Mouse (Mus musculus): ENCODE measurements at regions not wholly inside any gene's neighbourhood (a gene's known extent, or its start where the extent isn't known, plus 50 kb on each side); places are given as distances from the start of the nearest gene placed in this dataset.

DNA sequence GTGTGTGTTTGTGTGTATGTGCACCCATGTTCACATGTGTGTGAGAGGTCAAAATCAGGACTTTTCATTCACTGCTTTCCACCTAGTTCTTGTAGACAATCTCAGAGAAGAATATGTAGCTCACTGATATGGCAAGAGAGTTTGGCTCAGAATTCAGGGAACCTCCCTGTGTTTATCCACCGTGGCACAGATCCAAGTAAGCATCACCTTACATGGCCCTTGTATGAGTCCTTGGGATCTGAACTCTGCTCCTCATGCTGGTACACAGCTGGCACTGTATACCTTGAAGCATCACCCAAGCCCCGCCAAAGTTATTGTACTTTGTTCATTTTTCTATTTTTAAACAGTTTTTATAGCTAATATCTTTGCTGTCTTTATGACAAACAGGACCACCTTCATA lies 385.7 kb downstream of the Tecrl start:
- Histone ChIP-seq H3ac (ENCODE audit: control insufficient read depth, insufficient read length, low read depth) (no peak overlapping the region), H3K79me2 (ENCODE audit: control insufficient read depth, insufficient read depth) (no peaks in the 10 kb centered on the region), H3K79me3 (ENCODE audit: low read depth) (no peaks in the 10 kb centered on the region), H3K27me3 (ENCODE audit: control insufficient read depth, insufficient read depth, insufficient read length) (no peaks in the 10 kb centered on the region), H3K36me3 (ENCODE audit: control insufficient read depth, insufficient read depth) (no peaks in the 10 kb centered on the region), H3K4me3 (ENCODE audit: insufficient read depth, poor library complexity, severe bottlenecking) (no peak overlapping the region)
- TF ChIP-seq CEBPB (IDR thresholded peaks at IDR 0.05; ENCODE audit: low read depth): no peak
- TF ChIP-seq CTCF (IDR thresholded peaks at IDR 0.05; ENCODE audit: control insufficient read depth, insufficient read depth, insufficient read length): no peak
- no peak for TF ChIP-seq USF1 (IDR thresholded peaks at IDR 0.05; ENCODE audit: low read depth)
- no peak for TF ChIP-seq MAX (IDR thresholded peaks at IDR 0.05)
- no peak for TF ChIP-seq FOSL1 (IDR thresholded peaks at IDR 0.05; ENCODE audit: insufficient read depth, low read length, poor library complexity, severe bottlenecking)
- no peak for TF ChIP-seq MYOG (IDR thresholded peaks at IDR 0.05; ENCODE audit: control insufficient read depth, extremely low read depth, insufficient read length)
- TF ChIP-seq MYOD1 (IDR thresholded peaks at IDR 0.05; ENCODE audit: control insufficient read depth, insufficient read length, low read depth): no peak

DNA sequence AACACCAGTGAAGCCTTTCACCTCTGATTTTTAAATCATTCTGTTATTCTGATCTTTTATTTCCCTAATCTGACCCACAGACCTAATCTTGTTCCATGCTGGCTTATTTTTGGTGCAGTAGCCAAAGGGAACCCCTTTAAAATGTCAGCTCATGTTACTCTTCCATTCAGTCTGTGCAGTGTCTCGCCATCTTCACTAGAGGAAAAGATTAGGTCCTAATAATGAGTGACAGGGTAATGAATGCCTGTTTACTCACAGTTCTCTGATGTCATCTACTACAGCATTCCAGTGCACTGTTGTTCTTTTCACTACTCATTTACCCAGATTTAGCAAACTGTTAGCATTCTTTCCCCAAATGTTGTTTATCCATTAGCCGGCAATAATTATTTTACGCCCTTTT lies 388.2 kb downstream of the Tecrl start:
- H3K79me3 ChIP-seq (ENCODE audit: low read depth): no peaks in the 10 kb centered on the region
- no peak for TF ChIP-seq FOSL1 (IDR thresholded peaks at IDR 0.05; ENCODE audit: insufficient read depth, low read length, poor library complexity, severe bottlenecking)
- no peak for TF ChIP-seq CEBPB (IDR thresholded peaks at IDR 0.05; ENCODE audit: low read depth)
- TF ChIP-seq MAX (IDR thresholded peaks at IDR 0.05): no peak
- TF ChIP-seq CTCF (IDR thresholded peaks at IDR 0.05; ENCODE audit: control insufficient read depth, insufficient read depth, insufficient read length): no peak
- TF ChIP-seq MYOG (IDR thresholded peaks at IDR 0.05; ENCODE audit: control insufficient read depth, extremely low read depth, insufficient read length): no peak
- no peak for TF ChIP-seq USF1 (IDR thresholded peaks at IDR 0.05; ENCODE audit: low read depth)
- TF ChIP-seq MYOD1 (IDR thresholded peaks at IDR 0.05; ENCODE audit: control insufficient read depth, insufficient read length, low read depth): no peak
- H3K36me3 ChIP-seq (ENCODE audit: control insufficient read depth, insufficient read depth): no peaks in the 10 kb centered on the region
- no peak overlapping the region for H3ac ChIP-seq (ENCODE audit: control insufficient read depth, insufficient read length, low read depth)
- H3K79me2 ChIP-seq (ENCODE audit: control insufficient read depth, insufficient read depth): no peaks in the 10 kb centered on the region
- H3K4me3 ChIP-seq (ENCODE audit: insufficient read depth, poor library complexity, severe bottlenecking): no peak overlapping the region
- H3K27me3 ChIP-seq (ENCODE audit: control insufficient read depth, insufficient read depth, insufficient read length): no peaks in the 10 kb centered on the region

- TF ChIP-seq MYOD1 (IDR thresholded peaks at IDR 0.05; ENCODE audit: control insufficient read depth, insufficient read length, low read depth) (no peak), MYOG (IDR thresholded peaks at IDR 0.05; ENCODE audit: control insufficient read depth, extremely low read depth, insufficient read length) (no peak), FOSL1 (IDR thresholded peaks at IDR 0.05; ENCODE audit: insufficient read depth, low read length, poor library complexity, severe bottlenecking) (no peak), CTCF (IDR thresholded peaks at IDR 0.05; ENCODE audit: control insufficient read depth, insufficient read depth, insufficient read length) (no peak), MAX (IDR thresholded peaks at IDR 0.05) (no peak), USF1 (IDR thresholded peaks at IDR 0.05; ENCODE audit: low read depth) (no peak), CEBPB (IDR thresholded peaks at IDR 0.05; ENCODE audit: low read depth) (no peak)
- Histone ChIP-seq H3K27me3 (ENCODE audit: control insufficient read depth, insufficient read depth, insufficient read length) (no peaks in the 10 kb centered on the region), H3K36me3 (ENCODE audit: control insufficient read depth, insufficient read depth) (no peaks in the 10 kb centered on the region), H3K4me3 (ENCODE audit: insufficient read depth, poor library complexity, severe bottlenecking) (no peak overlapping the region), H3ac (ENCODE audit: control insufficient read depth, insufficient read length, low read depth) (no peak overlapping the region), H3K79me3 (ENCODE audit: low read depth) (no peaks in the 10 kb centered on the region), H3K79me2 (ENCODE audit: control insufficient read depth, insufficient read depth) (no peaks in the 10 kb centered on the region)
These were observed 388.8 kb downstream of the Tecrl start for GRCm38 (mm10) chr5:82966180-82966579.

DNA sequence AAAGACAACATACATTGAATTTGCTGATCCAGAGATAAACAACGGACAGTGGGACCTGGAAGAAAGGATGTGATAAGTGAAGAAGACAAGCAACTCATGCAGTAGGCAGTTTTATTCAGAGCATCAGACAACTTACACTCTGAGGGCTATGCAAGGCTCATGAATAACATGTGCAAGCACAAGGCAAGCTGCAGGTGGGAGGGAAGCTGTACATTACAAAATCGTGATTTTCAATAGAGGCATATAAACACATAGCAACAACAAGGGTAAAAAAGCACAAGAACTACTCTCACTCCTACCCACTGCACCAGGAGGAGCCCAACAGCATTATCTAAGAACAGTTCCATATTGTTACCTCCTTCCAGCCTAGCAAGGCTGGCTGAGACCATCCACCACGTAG lies 390.5 kb downstream of the Tecrl start:
- Histone ChIP-seq H3K79me3 (ENCODE audit: low read depth) (no peaks in the 10 kb centered on the region), H3K79me2 (ENCODE audit: control insufficient read depth, insufficient read depth) (no peaks in the 10 kb centered on the region), H3K27me3 (ENCODE audit: control insufficient read depth, insufficient read depth, insufficient read length) (no peaks in the 10 kb centered on the region), H3ac (ENCODE audit: control insufficient read depth, insufficient read length, low read depth) (no peak overlapping the region), H3K36me3 (ENCODE audit: control insufficient read depth, insufficient read depth) (no peaks in the 10 kb centered on the region), H3K4me3 (ENCODE audit: insufficient read depth, poor library complexity, severe bottlenecking) (no peak overlapping the region)
- TF ChIP-seq CEBPB (IDR thresholded peaks at IDR 0.05; ENCODE audit: low read depth) (no peak), MAX (IDR thresholded peaks at IDR 0.05) (no peak), CTCF (IDR thresholded peaks at IDR 0.05; ENCODE audit: control insufficient read depth, insufficient read depth, insufficient read length) (no peak), FOSL1 (IDR thresholded peaks at IDR 0.05; ENCODE audit: insufficient read depth, low read length, poor library complexity, severe bottlenecking) (no peak), MYOD1 (IDR thresholded peaks at IDR 0.05; ENCODE audit: control insufficient read depth, insufficient read length, low read depth) (no peak), MYOG (IDR thresholded peaks at IDR 0.05; ENCODE audit: control insufficient read depth, extremely low read depth, insufficient read length) (no peak), USF1 (IDR thresholded peaks at IDR 0.05; ENCODE audit: low read depth) (no peak)

DNA sequence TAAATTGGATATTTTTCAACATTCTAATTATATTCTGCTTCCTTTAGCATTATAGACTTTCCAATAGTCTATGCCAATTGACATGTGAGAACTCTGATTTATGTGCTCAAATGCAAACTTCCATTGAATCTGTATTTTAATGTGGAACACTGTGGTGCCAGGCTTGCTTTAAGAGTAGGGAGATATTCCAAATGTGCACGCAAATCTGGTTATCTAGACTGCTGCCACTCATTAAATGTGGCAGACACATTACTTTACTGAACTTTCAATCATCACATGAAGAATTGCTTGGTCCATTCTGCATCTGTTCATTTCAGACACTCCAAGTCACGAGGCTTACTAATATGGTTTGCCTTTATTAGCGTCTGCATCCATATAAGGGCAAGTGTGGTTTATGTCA lies 399.0 kb downstream of the Tecrl start:
- Histone ChIP-seq H3ac (ENCODE audit: control insufficient read depth, insufficient read length, low read depth) (no peak overlapping the region), H3K4me3 (ENCODE audit: insufficient read depth, poor library complexity, severe bottlenecking) (no peak overlapping the region), H3K27me3 (ENCODE audit: control insufficient read depth, insufficient read depth, insufficient read length) (no peaks in the 10 kb centered on the region), H3K36me3 (ENCODE audit: control insufficient read depth, insufficient read depth) (no peaks in the 10 kb centered on the region), H3K79me2 (ENCODE audit: control insufficient read depth, insufficient read depth) (no peaks in the 10 kb centered on the region), H3K79me3 (ENCODE audit: low read depth) (no peaks in the 10 kb centered on the region)
- TF ChIP-seq MAX (IDR thresholded peaks at IDR 0.05): no peak
- TF ChIP-seq MYOG (IDR thresholded peaks at IDR 0.05; ENCODE audit: control insufficient read depth, extremely low read depth, insufficient read length): no peak
- no peak for TF ChIP-seq USF1 (IDR thresholded peaks at IDR 0.05; ENCODE audit: low read depth)
- TF ChIP-seq CEBPB (IDR thresholded peaks at IDR 0.05; ENCODE audit: low read depth): no peak
- TF ChIP-seq FOSL1 (IDR thresholded peaks at IDR 0.05; ENCODE audit: insufficient read depth, low read length, poor library complexity, severe bottlenecking): no peak
- TF ChIP-seq MYOD1 (IDR thresholded peaks at IDR 0.05; ENCODE audit: control insufficient read depth, insufficient read length, low read depth): no peak

DNA sequence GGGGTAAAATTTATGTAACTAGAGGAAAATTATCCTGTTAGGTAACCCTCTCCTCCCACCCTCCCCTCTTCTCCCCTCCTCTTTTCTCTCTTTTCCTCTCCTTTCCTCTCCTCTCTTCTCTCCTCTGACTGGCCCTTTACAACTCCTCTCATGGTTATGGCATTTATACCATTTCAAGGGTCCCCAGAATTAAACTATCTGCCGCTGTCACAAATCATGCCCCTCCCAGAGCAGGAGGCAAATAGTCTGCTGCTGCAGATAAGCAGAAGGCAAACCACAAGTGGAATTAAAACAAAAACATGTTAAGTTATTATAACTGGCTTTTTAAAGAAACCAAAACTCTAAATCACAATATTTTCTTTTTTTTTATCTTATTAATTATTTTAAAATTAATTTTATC lies 407.9 kb downstream of the Tecrl start:
- Histone ChIP-seq H3K79me3 (ENCODE audit: low read depth) (no peaks in the 10 kb centered on the region), H3K27me3 (ENCODE audit: control insufficient read depth, insufficient read depth, insufficient read length) (no peaks in the 10 kb centered on the region), H3K79me2 (ENCODE audit: control insufficient read depth, insufficient read depth) (no peaks in the 10 kb centered on the region), H3ac (ENCODE audit: control insufficient read depth, insufficient read length, low read depth) (no peak overlapping the region), H3K36me3 (ENCODE audit: control insufficient read depth, insufficient read depth) (no peaks in the 10 kb centered on the region), H3K4me3 (ENCODE audit: insufficient read depth, poor library complexity, severe bottlenecking) (no peak overlapping the region)
- TF ChIP-seq USF1 (IDR thresholded peaks at IDR 0.05; ENCODE audit: low read depth) (no peak), MAX (IDR thresholded peaks at IDR 0.05) (no peak), CEBPB (IDR thresholded peaks at IDR 0.05; ENCODE audit: low read depth) (no peak), MYOD1 (IDR thresholded peaks at IDR 0.05; ENCODE audit: control insufficient read depth, insufficient read length, low read depth) (no peak), CTCF (IDR thresholded peaks at IDR 0.05; ENCODE audit: control insufficient read depth, insufficient read depth, insufficient read length) (no peak)

Measured in C2C12 (cell line).